Mouse (Mus musculus) MEL (cell line): Measurements from ENCODE around the gene Kcnd1. TPM values are rescaled to one million over a fixed set of nuclear protein-coding genes. Genes with fewer than 3 reads are reported as not detected.

Experiments
- DNase-seq: peaks from one replicate; pipeline ENCODE4 v3.0.0; 2011; ENCODE audit warnings: low read depth, low spot score
- H3K27ac ChIP-seq: 2 replicates; pipeline ENCODE4 v1.5.1; 2012; ENCODE audit warnings: low read depth, mild to moderate bottlenecking, control low read depth, low read length, moderate library complexity; ENCODE audit not compliant: control insufficient read depth
- H3K27me3 ChIP-seq, 2 experiments: fragments of 150-350 bp in 1 of 2; sonication (generic) in 1 of 2; 2 replicates each; pipeline ENCODE4 v1.6.1; 2012; ENCODE audit warnings: low read length in 2 of 2, mild to moderate bottlenecking in 2 of 2, improper control_type of control experiment in 1 of 2, moderate library complexity in 1 of 2; ENCODE audit not compliant: insufficient read depth in 2 of 2, control insufficient read depth in 1 of 2
- H3K36me3 ChIP-seq, 2 experiments: 2 replicates each; pipeline ENCODE4 v1.6.1; 2012 to 2014; ENCODE audit warnings: low read length in 2 of 2, improper control_type of control experiment in 1 of 2, inconsistent platforms in 1 of 2, mild to moderate bottlenecking in 1 of 2; ENCODE audit not compliant: insufficient read depth in 2 of 2, control insufficient read depth in 1 of 2
- H3K4me1 ChIP-seq, 2 experiments: fragments of 150-350 bp in 1 of 2; sonication (generic) in 1 of 2; 2 replicates each; pipeline ENCODE4 v1.6.1; 2012; ENCODE audit warnings: low read length in 2 of 2, improper control_type of control experiment in 1 of 2, mild to moderate bottlenecking in 1 of 2; ENCODE audit not compliant: insufficient read depth in 2 of 2, control insufficient read depth in 1 of 2
- H3K4me3 ChIP-seq, 2 experiments: fragments of 150-350 bp in 1 of 2; sonication (generic) in 1 of 2; 2 replicates each; pipeline ENCODE4 v1.5.1; 2012; ENCODE audit warnings: low read depth in 2 of 2, low read length in 2 of 2, mild to moderate bottlenecking in 2 of 2, moderate library complexity in 2 of 2, control low read depth in 1 of 2, improper control_type of control experiment in 1 of 2; ENCODE audit not compliant: control insufficient read depth in 1 of 2, insufficient read depth in 1 of 2
- H3K79me2 ChIP-seq: 2 replicates; pipeline ENCODE4 v1.6.1; 2012; ENCODE audit warnings: mild to moderate bottlenecking, low read length, moderate library complexity; ENCODE audit not compliant: control insufficient read depth, poor library complexity, insufficient read depth
- H3K9ac ChIP-seq: 2 replicates; pipeline ENCODE4 v1.6.1; 2012; ENCODE audit warnings: low read depth, mild to moderate bottlenecking, control low read depth, low read length, moderate library complexity; ENCODE audit not compliant: control insufficient read depth, poor library complexity, severe bottlenecking
- H3K9me3 ChIP-seq: fragments of 150-350 bp; sonication (generic); replicated peaks from 2 replicates; pipeline ENCODE4 v1.6.1; 2012; ENCODE audit warnings: mild to moderate bottlenecking, low read length, improper control_type of control experiment, moderate library complexity; ENCODE audit not compliant: insufficient read depth
- CHD1 ChIP-seq: IDR thresholded peaks from 2 replicates; pipeline ENCODE4 v1.6.1; 2012; ENCODE audit warnings: low read depth, mild to moderate bottlenecking, inconsistent platforms, low read length, improper control_type of control experiment
- CHD2 ChIP-seq: IDR thresholded peaks from 2 replicates; pipeline ENCODE4 v1.6.1; 2011; ENCODE audit warnings: low read length, improper control_type of control experiment
- CTCF ChIP-seq, 3 experiments: IDR thresholded peaks in 2 of 3; conservative IDR thresholded peaks in 1 of 3; 2 replicates each; pipeline ENCODE4 v1.5.1; 2011 to 2012; ENCODE audit warnings: low read length in 3 of 3, low read depth in 2 of 3, mild to moderate bottlenecking in 2 of 3, improper control_type of control experiment in 1 of 3, inconsistent platforms in 1 of 3, mixed read lengths in 1 of 3, moderate library complexity in 1 of 3; ENCODE audit not compliant: control insufficient read depth in 1 of 3, insufficient read depth in 1 of 3, poor library complexity in 1 of 3, severe bottlenecking in 1 of 3
- E2F4 ChIP-seq: IDR thresholded peaks from 2 replicates; pipeline ENCODE4 v1.6.1; 2011; ENCODE audit warnings: low read depth, low read length, improper control_type of control experiment, borderline replicate concordance
- ELF1 ChIP-seq: IDR thresholded peaks from 2 replicates; pipeline ENCODE4 v1.6.1; 2014; ENCODE audit warnings: low read depth, mild to moderate bottlenecking, inconsistent platforms, low read length, improper control_type of control experiment, moderate library complexity
- ETS1 ChIP-seq: IDR thresholded peaks from 2 replicates; pipeline ENCODE4 v1.6.1; 2012; ENCODE audit warnings: low read depth, mild to moderate bottlenecking, inconsistent platforms, low read length, improper control_type of control experiment, moderate library complexity
- GATA1 ChIP-seq: IDR thresholded peaks from 2 replicates; pipeline ENCODE4 v1.6.1; 2011; ENCODE audit warnings: low read depth, low read length, improper control_type of control experiment
- JUND ChIP-seq: IDR thresholded peaks from 2 replicates; pipeline ENCODE4 v1.6.1; 2011; ENCODE audit warnings: low read depth, mild to moderate bottlenecking, improper control_type of control experiment, low read length
- KAT2A ChIP-seq: conservative IDR thresholded peaks from 2 replicates; pipeline ENCODE4 v1.6.1; 2012; ENCODE audit warnings: low read depth, low read length, improper control_type of control experiment, inconsistent platforms
- MAZ ChIP-seq: IDR thresholded peaks from 2 replicates; pipeline ENCODE4 v1.6.1; 2012; ENCODE audit warnings: low read depth, mild to moderate bottlenecking, inconsistent platforms, low read length, improper control_type of control experiment
- MXI1 ChIP-seq: IDR thresholded peaks from 2 replicates; pipeline ENCODE4 v1.6.1; 2011; ENCODE audit warnings: mild to moderate bottlenecking, low read depth, low read length, improper control_type of control experiment
- MYC ChIP-seq: IDR thresholded peaks from 2 replicates; pipeline ENCODE4 v1.6.1; 2011; ENCODE audit warnings: low read depth, mild to moderate bottlenecking, low read length, improper control_type of control experiment, moderate library complexity
- NELFE ChIP-seq: IDR thresholded peaks from 2 replicates; pipeline ENCODE4 v1.6.1; 2011; ENCODE audit warnings: low read depth, low read length, improper control_type of control experiment
- RAD21 ChIP-seq: IDR thresholded peaks from 2 replicates; pipeline ENCODE4 v1.6.1; 2011; ENCODE audit warnings: mild to moderate bottlenecking, low read depth, low read length, improper control_type of control experiment
- RCOR1 ChIP-seq: IDR thresholded peaks from 2 replicates; pipeline ENCODE4 v1.6.1; 2012; ENCODE audit warnings: low read depth, mild to moderate bottlenecking, inconsistent platforms, low read length, improper control_type of control experiment
- SIN3A ChIP-seq: IDR thresholded peaks from 2 replicates; pipeline ENCODE4 v1.6.1; 2012; ENCODE audit warnings: low read length, improper control_type of control experiment, inconsistent platforms
- SMC3 ChIP-seq: IDR thresholded peaks from 2 replicates; pipeline ENCODE4 v1.6.1; 2011; ENCODE audit warnings: low read depth, low read length, improper control_type of control experiment
- USF1 ChIP-seq: IDR thresholded peaks from 2 replicates; pipeline ENCODE4 v1.6.1; 2014; ENCODE audit warnings: low read depth, mild to moderate bottlenecking, inconsistent platforms, low read length, improper control_type of control experiment, moderate library complexity
- USF2 ChIP-seq, 2 experiments: IDR thresholded peaks; 2 replicates each; pipeline ENCODE4 v1.6.1; 2011 to 2012; ENCODE audit warnings: improper control_type of control experiment in 2 of 2, low read length in 2 of 2, borderline replicate concordance in 1 of 2, inconsistent platforms in 1 of 2, low read depth in 1 of 2, mild to moderate bottlenecking in 1 of 2; ENCODE audit not compliant: insufficient read depth in 1 of 2
- ZC3H11A ChIP-seq: IDR thresholded peaks from 2 replicates; pipeline ENCODE4 v1.6.1; 2012; ENCODE audit warnings: low read depth, mild to moderate bottlenecking, inconsistent platforms, low read length, improper control_type of control experiment
- ZMIZ1 ChIP-seq: IDR thresholded peaks from 2 replicates; pipeline ENCODE4 v1.6.1; 2012; ENCODE audit warnings: low read depth, mild to moderate bottlenecking, inconsistent platforms, low read length, improper control_type of control experiment, moderate library complexity
- ZNF384 ChIP-seq: IDR thresholded peaks from 2 replicates; pipeline ENCODE4 v1.6.1; 2012; ENCODE audit warnings: low read depth, mild to moderate bottlenecking, inconsistent platforms, low read length, improper control_type of control experiment
- polyA plus RNA-seq, 2 experiments: library from polyadenylated mRNA; stranded (reverse) in 1 of 2; unstranded in 1 of 2; fragments of >175 nt in 1 of 2; fragments of >200 nt in 1 of 2; gene quantifications; 2 replicates each; pipeline versions ENCODE4 v1.2.1 to v1.2.4; 2012; ENCODE audit warnings: low replicate concordance in 2 of 2, low read depth in 1 of 2; ENCODE audit not compliant: insufficient read length in 2 of 2, insufficient read depth in 1 of 2, missing spikeins in 1 of 2
- total RNA-seq: library from RNA; depleted of rRNA; stranded (reverse); fragments of 300-350 nt; gene quantifications from 2 replicates; pipeline ENCODE4 v1.2.3, GENCODE M21; 2012

The Kcnd1 gene
- total and polyA plus RNA-seq, 3 experiments, result 0.31 to 1.4 TPM; not detected in 1

GRCm38 (mm10) chrX:7847845-7848244 is 25.8 kb downstream of the Kcnd1 start:
- Histone ChIP-seq H3K27ac (no peak overlapping the region), H3K9ac (no peak overlapping the region), H3K36me3 (peaks cover 10 to 27% of the 10 kb centered on the region in 2 experiments)

GRCm38 (mm10) chrX:7854578-7854977 is 32.5 kb downstream of the Kcnd1 start:
- TF ChIP-seq ELF1, result no peak
- peak; percentile 68 for TF ChIP-seq SMC3
- TF ChIP-seq NELFE, result no peak
- TF ChIP-seq MYC, result 0 out of 2 replicates have a peak, but pooled peaks have one; percentile 26
- peak; percentile 35 for TF ChIP-seq ZC3H11A
- TF ChIP-seq CTCF (IDR thresholded peaks at IDR 0.05 in 2 of 3, conservative IDR thresholded peaks at IDR 0.05 in 1 of 3; ENCODE audit: control insufficient read depth in 1 of 3, insufficient read depth in 1 of 3, low read depth in 2 of 3, low read length in 3 of 3, poor library complexity in 1 of 3, severe bottlenecking in 1 of 3), result peak; percentile 74 to 86 (median 79)
- TF ChIP-seq SIN3A, result peak; percentile 61; the same call in 1 of the 2 replicates
- no peak for TF ChIP-seq CHD2
- no peak for TF ChIP-seq RCOR1
- peak; percentile 66 for TF ChIP-seq RAD21
- H3K27me3 ChIP-seq, result no peaks in the 10 kb centered on the region
- no peak overlapping the region for H3K4me3 ChIP-seq
- H3K9ac ChIP-seq, result no peak overlapping the region
- H3K4me1 ChIP-seq, result no peaks in the 10 kb centered on the region
- H3K27ac ChIP-seq, result no peak overlapping the region
- peaks cover 9% of the 10 kb centered on the region for H3K79me2 ChIP-seq
- no peaks in the 10 kb centered on the region for H3K9me3 ChIP-seq
- peak; percentile 78 for DNase-seq
- H3K36me3 ChIP-seq, result peaks cover 7 to 23% of the 10 kb centered on the region in 2 experiments

More at GRCm38 (mm10) chrX:7847845-7848244, 25.8 kb downstream of the Kcnd1 start:
- H3K79me2 ChIP-seq, result peaks cover 52% of the 10 kb centered on the region
- H3K9me3 ChIP-seq, result no peaks in the 10 kb centered on the region
- no peak for DNase-seq
- TF ChIP-seq MXI1, result no peak
- TF ChIP-seq GATA1, result no peak
- TF ChIP-seq KAT2A, result no peak
- no peak for TF ChIP-seq JUND
- no peak for TF ChIP-seq CHD1
- TF ChIP-seq MAZ, result no peak
- H3K4me3 ChIP-seq, result no peak overlapping the region
- H3K27me3 ChIP-seq, result no peaks in the 10 kb centered on the region
- H3K4me1 ChIP-seq, result peaks cover 0 to 4% of the 10 kb centered on the region in 2 experiments; a peak in 1 of 4 replicates

- DNase-seq, result no peak
- Histone ChIP-seq H3K79me2 (peaks cover 19% of the 10 kb centered on the region), H3K27ac (no peak overlapping the region), H3K9me3 (no peaks in the 10 kb centered on the region), H3K9ac (no peak overlapping the region), H3K27me3 (no peaks in the 10 kb centered on the region), H3K4me1 (no peaks in the 10 kb centered on the region), H3K36me3 (peaks cover 3 to 27% of the 10 kb centered on the region in 2 experiments; a peak in 2 of 4 replicates), H3K4me3 (no peak overlapping the region)
- no peak for TF ChIP-seq USF2 (IDR thresholded peaks at IDR 0.05; ENCODE audit: borderline replicate concordance in 1 of 2, insufficient read depth in 1 of 2, low read depth in 1 of 2, low read length in 2 of 2)
- no peak for TF ChIP-seq SMC3
- TF ChIP-seq E2F4, result no peak
- no peak for TF ChIP-seq KAT2A
- TF ChIP-seq CTCF (IDR thresholded peaks at IDR 0.05 in 2 of 3, conservative IDR thresholded peaks at IDR 0.05 in 1 of 3; ENCODE audit: control insufficient read depth in 1 of 3, insufficient read depth in 1 of 3, low read depth in 2 of 3, low read length in 3 of 3, poor library complexity in 1 of 3, severe bottlenecking in 1 of 3), result no peak
- TF ChIP-seq RAD21, result no peak
- no peak for TF ChIP-seq USF1
- TF ChIP-seq MYC, result no peak
- TF ChIP-seq MXI1, result no peak
- TF ChIP-seq JUND, result no peak
- TF ChIP-seq ETS1, result no peak
- TF ChIP-seq ZNF384, result no peak
- no peak for TF ChIP-seq NELFE
- no peak for TF ChIP-seq CHD1
- no peak for TF ChIP-seq SIN3A
- no peak for TF ChIP-seq ZMIZ1
Observed at GRCm38 (mm10) chrX:7859191-7859753, 37.2 kb downstream of the Kcnd1 start.
